Mouse (Mus musculus): ENCODE measurements around the gene Sec24b. TPM values are rescaled to one million over a fixed set of nuclear protein-coding genes. Genes with fewer than 3 reads are reported as not detected.
A peak's percentile ranks its signal among the peaks of the same experiment; 100 is the strongest.

Gene Sec24b
- polyA plus RNA-seq, 1 experiment = 58.2 TPM

DNA sequence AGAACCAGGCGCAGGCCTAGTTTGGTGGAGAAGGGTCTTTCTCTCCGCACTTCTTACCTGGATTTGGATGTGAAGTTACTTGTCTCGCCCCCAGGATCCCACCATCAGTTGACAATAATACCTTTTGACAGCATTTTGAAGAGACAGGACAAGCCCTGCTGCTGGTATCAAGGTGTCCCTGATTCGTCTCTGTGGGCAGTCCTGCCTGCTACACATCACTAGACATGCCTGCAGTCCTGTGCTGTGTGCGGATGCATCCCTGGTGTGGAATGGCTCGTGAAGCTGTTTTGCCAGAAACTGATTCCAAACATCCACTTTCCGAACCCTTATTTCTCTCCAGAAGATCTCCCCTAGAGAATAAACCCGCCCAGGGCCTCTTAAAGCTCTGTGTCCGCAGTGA lies 26.1 kb upstream of the Sec24b start:
- Histone ChIP-seq H3K36me3 (ENCODE audit: control insufficient read depth, insufficient read depth, low read length) (no peaks in the 10 kb centered on the region), H3K27me3 (ENCODE audit: control insufficient read depth, insufficient read depth, low read length) (no peaks in the 10 kb centered on the region), H3K4me3 (ENCODE audit: extremely low read depth, insufficient read depth, insufficient read length) (no peak overlapping the region), H3K27ac (ENCODE audit: insufficient read depth, low read length) (no peak overlapping the region), H3K4me1 (ENCODE audit: control insufficient read depth, insufficient read depth, insufficient read length) (no peaks in the 10 kb centered on the region)
- 83% methylated on average over 9 of the region's 9 CpGs for WGBS
- TF ChIP-seq CTCF (IDR thresholded peaks at IDR 0.05; ENCODE audit: extremely low read depth, insufficient read depth, insufficient read length, insufficient replicate concordance) (no peak), POLR2A (IDR thresholded peaks at IDR 0.05; ENCODE audit: low read depth, low read length) (no peak)
- no peak for DNase-seq (ENCODE audit: low read depth in 1 of 2, low spot score in 2 of 2)

DNA sequence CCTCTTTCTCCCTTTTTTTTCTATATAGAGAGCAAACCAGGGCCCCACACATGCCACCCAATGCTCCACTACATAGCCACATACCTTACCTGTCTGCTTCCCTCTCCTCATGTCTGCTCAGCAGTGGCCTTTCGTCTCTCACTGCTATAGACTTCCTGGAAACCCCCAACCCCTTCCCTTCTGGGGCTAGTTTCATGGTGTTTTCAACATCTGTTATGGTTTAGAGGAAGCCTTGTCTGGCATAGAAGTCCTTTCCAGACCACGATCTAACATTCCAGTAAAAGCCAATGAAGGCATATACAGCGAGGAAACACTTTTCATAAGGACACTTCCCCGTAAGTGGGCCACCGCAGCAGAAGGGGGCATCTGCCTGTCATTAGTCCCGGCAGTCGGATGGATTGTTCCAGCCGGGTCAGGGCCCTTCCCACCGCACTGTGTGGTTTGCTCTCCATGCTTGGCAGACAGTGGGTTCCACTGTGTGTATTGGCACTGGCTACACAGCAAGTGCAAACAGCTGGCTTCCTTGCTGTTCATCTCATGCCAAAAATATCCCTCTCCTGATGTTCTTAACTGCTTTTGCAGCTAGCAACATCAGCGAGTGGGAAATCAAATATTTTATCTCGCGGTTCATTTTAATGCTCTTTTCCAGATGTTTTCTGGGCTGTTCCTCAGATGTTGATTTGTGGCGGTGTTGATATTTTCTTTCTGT lies 25.2 kb upstream of the Sec24b start:
- TF ChIP-seq CTCF (IDR thresholded peaks at IDR 0.05; ENCODE audit: extremely low read depth, insufficient read depth, insufficient read length, insufficient replicate concordance) (no peak), POLR2A (IDR thresholded peaks at IDR 0.05; ENCODE audit: low read depth, low read length) (no peak)
- 74% methylated on average over 13 of the region's 13 CpGs for WGBS
- no peaks in the 10 kb centered on the region for H3K36me3 ChIP-seq (ENCODE audit: control insufficient read depth, insufficient read depth, low read length)
- DNase-seq (ENCODE audit: low read depth in 1 of 2, low spot score in 2 of 2) = no peak
- H3K27me3 ChIP-seq (ENCODE audit: control insufficient read depth, insufficient read depth, low read length) = no peaks in the 10 kb centered on the region
- no peak overlapping the region for H3K4me3 ChIP-seq (ENCODE audit: extremely low read depth, insufficient read depth, insufficient read length)
- no peak overlapping the region for H3K27ac ChIP-seq (ENCODE audit: insufficient read depth, low read length)
- no peaks in the 10 kb centered on the region for H3K4me1 ChIP-seq (ENCODE audit: control insufficient read depth, insufficient read depth, insufficient read length)

DNA sequence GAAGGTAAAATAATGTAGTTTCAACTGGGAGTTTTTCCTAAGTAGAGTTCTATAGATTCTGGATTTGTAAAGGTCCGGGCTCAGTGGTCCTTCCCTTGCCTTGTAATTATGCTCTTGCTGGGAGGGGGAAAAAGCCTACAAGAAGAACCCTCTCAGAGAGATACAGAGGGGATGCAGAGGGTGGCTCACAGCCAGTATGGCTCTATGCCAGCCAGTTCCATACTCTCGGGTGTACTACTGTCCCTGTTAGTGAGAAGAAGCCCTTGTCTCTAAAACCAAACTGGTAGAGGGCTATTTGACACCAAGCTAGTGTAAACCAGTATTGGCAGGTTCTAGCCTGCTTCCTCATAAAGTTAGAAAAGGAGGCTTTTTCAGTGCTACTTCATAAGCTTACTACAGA lies 22.0 kb upstream of the Sec24b start:
- Histone ChIP-seq H3K4me3 (ENCODE audit: extremely low read depth, insufficient read depth, insufficient read length) (no peak overlapping the region), H3K4me1 (ENCODE audit: control insufficient read depth, insufficient read depth, insufficient read length) (no peaks in the 10 kb centered on the region), H3K27ac (ENCODE audit: insufficient read depth, low read length) (no peak overlapping the region), H3K27me3 (ENCODE audit: control insufficient read depth, insufficient read depth, low read length) (no peaks in the 10 kb centered on the region), H3K36me3 (ENCODE audit: control insufficient read depth, insufficient read depth, low read length) (no peaks in the 10 kb centered on the region)
- 51% methylated on average over 2 of the region's 2 CpGs for WGBS
- DNase-seq (ENCODE audit: low read depth in 1 of 2, low spot score in 2 of 2) = no peak
- TF ChIP-seq POLR2A (IDR thresholded peaks at IDR 0.05; ENCODE audit: low read depth, low read length) = no peak
- no peak for TF ChIP-seq CTCF (IDR thresholded peaks at IDR 0.05; ENCODE audit: extremely low read depth, insufficient read depth, insufficient read length, insufficient replicate concordance)

DNA sequence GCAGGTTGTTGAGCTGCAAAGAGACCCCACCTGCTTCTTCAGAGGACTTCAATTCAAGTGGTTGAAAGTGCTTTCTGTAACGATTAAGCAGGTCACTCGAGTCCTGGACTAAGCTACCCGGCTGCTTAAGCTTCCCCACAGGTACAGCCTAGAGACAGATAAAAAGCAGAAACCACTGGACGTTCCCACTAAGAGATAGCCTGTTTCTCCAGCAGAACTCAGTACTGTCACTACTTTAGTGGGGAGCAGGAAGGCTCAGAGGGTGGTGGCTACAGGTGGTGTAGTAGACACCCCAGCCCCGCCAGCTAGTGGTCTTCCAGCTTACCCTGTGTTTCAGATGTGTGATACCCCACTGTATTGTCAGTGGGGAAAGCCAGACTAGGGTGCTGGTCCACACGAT lies 19.3 kb upstream of the Sec24b start:
- no peak overlapping the region for H3K27ac ChIP-seq (ENCODE audit: insufficient read depth, low read length)
- TF ChIP-seq POLR2A (IDR thresholded peaks at IDR 0.05; ENCODE audit: low read depth, low read length) = no peak
- no peaks in the 10 kb centered on the region for H3K36me3 ChIP-seq (ENCODE audit: control insufficient read depth, insufficient read depth, low read length)
- no peaks in the 10 kb centered on the region for H3K4me1 ChIP-seq (ENCODE audit: control insufficient read depth, insufficient read depth, insufficient read length)
- 80% methylated on average over 6 of the region's 6 CpGs for WGBS
- DNase-seq (ENCODE audit: low read depth in 1 of 2, low spot score in 2 of 2) = no peak
- no peak overlapping the region for H3K4me3 ChIP-seq (ENCODE audit: extremely low read depth, insufficient read depth, insufficient read length)
- no peaks in the 10 kb centered on the region for H3K27me3 ChIP-seq (ENCODE audit: control insufficient read depth, insufficient read depth, low read length)

DNA sequence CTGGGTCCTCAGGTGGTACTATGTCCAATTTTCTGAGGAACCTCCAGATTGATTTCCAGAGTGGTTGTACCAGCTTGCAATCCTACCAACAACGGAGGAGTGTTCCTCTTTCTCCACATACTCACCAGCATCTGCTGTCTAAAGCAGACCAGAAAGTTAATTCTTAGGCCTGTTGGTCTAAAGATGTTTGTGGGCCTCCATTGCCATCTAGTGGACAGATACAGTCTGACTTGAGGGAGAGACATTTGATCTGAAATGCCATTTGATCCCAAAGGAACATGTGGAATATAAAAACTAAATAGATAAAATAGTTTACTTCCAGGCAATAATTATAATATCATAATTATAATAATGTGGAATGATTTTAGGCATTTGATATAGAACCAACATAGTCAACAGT lies 18.4 kb upstream of the Sec24b start:
- DNase-seq (ENCODE audit: low read depth in 1 of 2, low spot score in 2 of 2) = peak in 1 of 2 experiments; percentile 55
- TF ChIP-seq CTCF (IDR thresholded peaks at IDR 0.05; ENCODE audit: extremely low read depth, insufficient read depth, insufficient read length, insufficient replicate concordance) (peak; percentile 29; the same call in 1 of the 2 replicates), POLR2A (IDR thresholded peaks at IDR 0.05; ENCODE audit: low read depth, low read length) (no peak)

DNA sequence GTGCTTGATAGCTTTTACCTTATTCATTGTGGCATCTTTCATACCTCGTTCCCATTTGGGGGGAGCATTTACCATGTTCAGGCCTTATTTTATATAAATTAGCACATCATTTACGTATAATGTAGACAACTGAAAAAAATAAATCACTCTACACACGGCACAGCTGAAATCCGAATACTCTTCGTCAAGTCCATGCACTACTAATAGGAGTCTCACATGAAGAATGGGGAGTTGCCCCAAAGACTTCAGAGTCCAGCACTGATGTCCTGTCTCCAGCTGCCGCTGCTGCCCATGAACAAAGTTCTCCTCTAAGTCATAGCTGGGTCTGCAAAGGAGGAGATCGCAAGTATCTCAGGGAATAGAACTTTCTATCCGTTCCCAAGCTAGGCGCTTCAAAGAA lies 15.9 kb upstream of the Sec24b start:
- H3K27ac ChIP-seq (ENCODE audit: insufficient read depth, low read length) = no peak overlapping the region
- DNase-seq (ENCODE audit: low read depth in 1 of 2, low spot score in 2 of 2) = no peak

More for the DNA sequence above, 18.4 kb upstream of the Sec24b start:
- H3K4me1 ChIP-seq (ENCODE audit: control insufficient read depth, insufficient read depth, insufficient read length) = no peaks in the 10 kb centered on the region
- no peaks in the 10 kb centered on the region for H3K36me3 ChIP-seq (ENCODE audit: control insufficient read depth, insufficient read depth, low read length)
- 0% methylated on average over 1 of the region's 1 CpGs for WGBS
- no peak overlapping the region for H3K27ac ChIP-seq (ENCODE audit: insufficient read depth, low read length)
- no peaks in the 10 kb centered on the region for H3K27me3 ChIP-seq (ENCODE audit: control insufficient read depth, insufficient read depth, low read length)
- no peak overlapping the region for H3K4me3 ChIP-seq (ENCODE audit: extremely low read depth, insufficient read depth, insufficient read length)

DNA sequence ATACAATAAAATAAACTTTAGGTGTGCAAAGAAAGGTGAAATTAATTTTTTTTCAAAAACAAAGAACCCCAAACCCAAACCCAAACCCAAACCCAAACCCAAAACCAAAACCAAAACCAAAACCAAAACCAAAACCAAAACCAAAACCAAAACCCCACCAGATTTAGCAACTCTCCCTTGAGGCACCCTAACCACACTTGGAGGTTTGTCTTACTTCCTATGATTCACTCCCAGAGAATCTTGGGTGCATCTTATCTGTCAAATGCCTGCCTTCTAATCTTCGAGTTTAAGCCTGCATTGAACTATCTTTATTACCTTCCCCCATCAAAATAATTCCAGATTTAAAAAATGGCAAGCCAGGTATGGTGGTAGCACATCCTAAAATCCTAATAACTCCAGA lies 14.4 kb upstream of the Sec24b start:
- TF ChIP-seq CTCF (IDR thresholded peaks at IDR 0.05; ENCODE audit: extremely low read depth, insufficient read depth, insufficient read length, insufficient replicate concordance) (no peak), POLR2A (IDR thresholded peaks at IDR 0.05; ENCODE audit: low read depth, low read length) (no peak)
- no peaks in the 10 kb centered on the region for H3K36me3 ChIP-seq (ENCODE audit: control insufficient read depth, insufficient read depth, low read length)
- WGBS = 38% methylated on average over 1 of the region's 1 CpGs
- H3K4me1 ChIP-seq (ENCODE audit: control insufficient read depth, insufficient read depth, insufficient read length) = no peaks in the 10 kb centered on the region
- no peaks in the 10 kb centered on the region for H3K27me3 ChIP-seq (ENCODE audit: control insufficient read depth, insufficient read depth, low read length)
- no peak overlapping the region for H3K27ac ChIP-seq (ENCODE audit: insufficient read depth, low read length)
- H3K4me3 ChIP-seq (ENCODE audit: extremely low read depth, insufficient read depth, insufficient read length) = no peak overlapping the region
- no peak for DNase-seq (ENCODE audit: low read depth in 1 of 2, low spot score in 2 of 2)

More for the DNA sequence above, 15.9 kb upstream of the Sec24b start:
- Histone ChIP-seq H3K36me3 (ENCODE audit: control insufficient read depth, insufficient read depth, low read length) (no peaks in the 10 kb centered on the region), H3K27me3 (ENCODE audit: control insufficient read depth, insufficient read depth, low read length) (no peaks in the 10 kb centered on the region), H3K4me1 (ENCODE audit: control insufficient read depth, insufficient read depth, insufficient read length) (no peaks in the 10 kb centered on the region), H3K4me3 (ENCODE audit: extremely low read depth, insufficient read depth, insufficient read length) (no peak overlapping the region)
- WGBS = 93% methylated on average over 9 of the region's 9 CpGs
- TF ChIP-seq POLR2A (IDR thresholded peaks at IDR 0.05; ENCODE audit: low read depth, low read length) (no peak), CTCF (IDR thresholded peaks at IDR 0.05; ENCODE audit: extremely low read depth, insufficient read depth, insufficient read length, insufficient replicate concordance) (no peak)

Data from spleen, adult 2 months (tissue).